Mouse (Mus musculus) midbrain, embryonic 16.5 days (tissue): ENCODE measurements around the gene Acot2. TPM values are rescaled to one million over a fixed set of nuclear protein-coding genes. Genes with fewer than 3 reads are reported as not detected.
"Not testable (repeated sequence)": the region's sequence is repeated elsewhere in the genome, so short reads cannot be mapped to it uniquely, and the experiment has no call there.

ENCODE experiments used
- ATAC-seq: fragments of 200-750 bp; cut with Nextera tagmentation; 2 replicates; pipeline ENCODE4 v1.8.0; 2017; ENCODE audit warnings: moderate TSS enrichment
- H3K27ac ChIP-seq: fragments of 300-500 bp; sonication (generic); 2 replicates; pipeline ENCODE4 v1.5.1; 2014; ENCODE audit warnings: mild to moderate bottlenecking, low read length, mixed read lengths
- H3K27me3 ChIP-seq: fragments of 300-500 bp; sonication (generic); 2 replicates; pipeline ENCODE4 v1.6.1; 2014; ENCODE audit warnings: low read depth, low read length, mixed read lengths; ENCODE audit not compliant: control insufficient read depth, insufficient read depth
- H3K36me3 ChIP-seq: fragments of 300-500 bp; sonication (generic); 2 replicates; pipeline ENCODE4 v1.6.1; 2014; ENCODE audit warnings: mild to moderate bottlenecking, low read length, moderate library complexity, mixed read lengths; ENCODE audit not compliant: control insufficient read depth, insufficient read depth
- H3K4me1 ChIP-seq: fragments of 300-500 bp; sonication (generic); 2 replicates; pipeline ENCODE4 v1.6.1; 2014; ENCODE audit warnings: mild to moderate bottlenecking, low read length, mixed read lengths; ENCODE audit not compliant: control insufficient read depth, insufficient read depth
- H3K4me2 ChIP-seq: fragments of 300-500 bp; sonication (generic); 2 replicates; pipeline ENCODE4 v1.6.1; 2014; ENCODE audit warnings: mild to moderate bottlenecking, low read length, mixed read lengths
- H3K4me3 ChIP-seq: fragments of 300-500 bp; sonication (generic); 2 replicates; pipeline ENCODE4 v1.5.1; 2014; ENCODE audit warnings: low read depth, mild to moderate bottlenecking, low read length, moderate library complexity, mixed read lengths
- H3K9ac ChIP-seq: fragments of 300-500 bp; sonication (generic); 2 replicates; pipeline ENCODE4 v1.6.1; 2014; ENCODE audit warnings: low read depth, low read length, mixed read lengths
- H3K9me3 ChIP-seq: fragments of 300-500 bp; sonication (generic); replicated peaks from 2 replicates; pipeline ENCODE4 v1.6.1; 2014; ENCODE audit warnings: mild to moderate bottlenecking, low read length, mixed read lengths; ENCODE audit not compliant: control insufficient read depth, poor library complexity, severe bottlenecking
- WGBS: fragments of 180-500 bp; shearing (Covaris S2); extraction: QIAGEN DNeasy Blood & Tissue Kit; methylation state at CpG from one replicate; pipeline ENCODE4 v1.1.7; 2014; 5-methylcytosine and 5-hydroxymethylcytosine counted together
- polyA plus RNA-seq: library from polyadenylated mRNA; unstranded; fragments of >200 nt; fragmentation: Nextera tagmentation; extraction: Ambion mirVana; gene quantifications from 2 replicates; pipeline ENCODE4 v1.2.1, GENCODE M21; 2015

The Acot2 gene
- polyA plus RNA-seq, 1 experiment from 2014 or later: 15.3 TPM

GRCm38 (mm10) chr12:84023052-84023745 lies 35.5 kb downstream of the Acot2 start:
- H3K4me3 ChIP-seq: no peak overlapping the region
- no peak overlapping the region for H3K27ac ChIP-seq
- ATAC-seq: no peak
- no peak overlapping the region for H3K4me2 ChIP-seq
- 86% methylated on average over 9 of the region's 9 CpGs for WGBS
- no peaks in the 10 kb centered on the region for H3K27me3 ChIP-seq
- H3K36me3 ChIP-seq: no peaks in the 10 kb centered on the region
- H3K9ac ChIP-seq: no peak overlapping the region
- no peaks in the 10 kb centered on the region for H3K9me3 ChIP-seq
- H3K4me1 ChIP-seq: no peaks in the 10 kb centered on the region

- no peak for ATAC-seq
- no peaks in the 10 kb centered on the region for H3K9me3 ChIP-seq
- H3K4me2 ChIP-seq: no peak overlapping the region
- no peak overlapping the region for H3K9ac ChIP-seq
- no peaks in the 10 kb centered on the region for H3K27me3 ChIP-seq
- no peaks in the 10 kb centered on the region for H3K36me3 ChIP-seq
- no peak overlapping the region for H3K4me3 ChIP-seq
- WGBS: 81% methylated on average over 7 of the region's 7 CpGs
- H3K27ac ChIP-seq: no peak overlapping the region
- H3K4me1 ChIP-seq: no peaks in the 10 kb centered on the region
Measured at GRCm38 (mm10) chr12:84025888-84026287, 38.2 kb downstream of the Acot2 start.

GRCm38 (mm10) chr12:84028328-84028727 lies 40.7 kb downstream of the Acot2 start:
- H3K36me3 ChIP-seq, H3K27me3 ChIP-seq, H3K27ac ChIP-seq, ATAC-seq, H3K4me1 ChIP-seq, H3K4me2 ChIP-seq, H3K9ac ChIP-seq, H3K9me3 ChIP-seq, H3K4me3 ChIP-seq: not testable (repeated sequence)
- WGBS: 28% methylated on average over 3 of the region's 3 CpGs

- not testable (repeated sequence) for H3K4me3 ChIP-seq, H3K36me3 ChIP-seq, H3K27me3 ChIP-seq, H3K27ac ChIP-seq, H3K4me2 ChIP-seq, H3K4me1 ChIP-seq, H3K9me3 ChIP-seq, ATAC-seq, H3K9ac ChIP-seq
- 77% methylated on average over 1 of the region's 1 CpGs for WGBS
Measured at GRCm38 (mm10) chr12:84029043-84029442, 41.4 kb downstream of the Acot2 start.

- Histone ChIP-seq H3K36me3 (no peaks in the 10 kb centered on the region), H3K9ac (no peak overlapping the region), H3K4me1 (no peaks in the 10 kb centered on the region), H3K9me3 (no peaks in the 10 kb centered on the region), H3K4me2 (no peak overlapping the region), H3K27me3 (no peaks in the 10 kb centered on the region), H3K4me3 (no peak overlapping the region), H3K27ac (no peak overlapping the region)
- 70% methylated on average over 4 of the region's 4 CpGs for WGBS
- ATAC-seq: peak; percentile 70; the same call in 1 of the 2 replicates
Measured at GRCm38 (mm10) chr12:84030659-84031332, 43.1 kb downstream of the Acot2 start.

- WGBS: 91% methylated on average over 4 of the region's 4 CpGs
- no peaks in the 10 kb centered on the region for H3K9me3 ChIP-seq
- no peak for ATAC-seq
- no peak overlapping the region for H3K9ac ChIP-seq
- no peaks in the 10 kb centered on the region for H3K36me3 ChIP-seq
- H3K27me3 ChIP-seq: no peaks in the 10 kb centered on the region
- no peaks in the 10 kb centered on the region for H3K4me1 ChIP-seq
- no peak overlapping the region for H3K4me3 ChIP-seq
- H3K4me2 ChIP-seq: no peak overlapping the region
- no peak overlapping the region for H3K27ac ChIP-seq
Measured at GRCm38 (mm10) chr12:84032854-84033253, 45.2 kb downstream of the Acot2 start.

GRCm38 (mm10) chr12:84033302-84033701 lies 45.6 kb downstream of the Acot2 start:
- H3K9ac ChIP-seq, H3K9me3 ChIP-seq, H3K27ac ChIP-seq, H3K36me3 ChIP-seq, H3K4me3 ChIP-seq, H3K4me2 ChIP-seq, H3K4me1 ChIP-seq, H3K27me3 ChIP-seq, ATAC-seq: not testable (repeated sequence)
- WGBS: 76% methylated on average over 2 of the region's 2 CpGs

GRCm38 (mm10) chr12:84034108-84034507 lies 46.4 kb downstream of the Acot2 start:
- 79% methylated on average over 4 of the region's 4 CpGs for WGBS
- H3K27ac ChIP-seq: no peak overlapping the region
- no peak overlapping the region for H3K4me3 ChIP-seq
- H3K27me3 ChIP-seq: no peaks in the 10 kb centered on the region
- H3K36me3 ChIP-seq: no peaks in the 10 kb centered on the region
- H3K9me3 ChIP-seq: no peaks in the 10 kb centered on the region
- no peaks in the 10 kb centered on the region for H3K4me1 ChIP-seq
- no peak for ATAC-seq
- H3K9ac ChIP-seq: no peak overlapping the region
- H3K4me2 ChIP-seq: no peak overlapping the region

GRCm38 (mm10) chr12:84038241-84038640 lies 50.6 kb downstream of the Acot2 start, which contains the start of gene Acot4:
Acot4 (plus strand) TSS chr12:84038379.
- H3K4me1 ChIP-seq, H3K27me3 ChIP-seq, H3K36me3 ChIP-seq, H3K27ac ChIP-seq, H3K9me3 ChIP-seq: not testable (repeated sequence)
- peak within 1 kb of the TSS; percentile 63 for H3K9ac ChIP-seq
- H3K4me2 ChIP-seq: peak within 1 kb of the TSS; percentile 63
- 12% methylated on average over 16 of the region's 32 CpGs for WGBS
- peak within 1 kb of the TSS; percentile 47 for H3K4me3 ChIP-seq
- peak; percentile 72 for ATAC-seq
